Comparison of ENCODE assay signal across 20 mouse cellular contexts in genomic region chr11:79740740-79741512, GRCm38 (mm10).
DNase-seq lines count a peak whose midpoint lies in the region; ATAC-seq and TF ChIP-seq lines count a peak whose summit lies in the region.
"Had no signal": no experiment of that assay in that cellular context is flagged by ENCODE, and none has a peak within 500 bp of the region (broad histone marks: within the 10 kb centered on the region; RNA-seq: fewer than 3 reads in every experiment).

No protein-coding gene starts in this region.

- H3ac ChIP-seq in C2C12 (ENCODE audit: control insufficient read depth, insufficient read length, low read depth): no peak overlapping the region

- H3K4me1 ChIP-seq in heart, embryonic 12.5 days (replicated peaks): peaks cover 45% of the 10 kb centered on the region
- H3K4me1 ChIP-seq in brown adipose tissue, adult 24 weeks (ENCODE audit: control insufficient read depth, insufficient read depth, insufficient read length, low read length): peaks cover 36% of the 10 kb centered on the region

- peaks cover 2% of the 10 kb centered on the region for H3K79me3 ChIP-seq in C2C12 (ENCODE audit: low read depth)

- no peak overlapping the region for H3K4me2 ChIP-seq in heart, embryonic 12.5 days
- H3K4me2 ChIP-seq: embryonic facial prominence, embryonic 12.5 days; hindbrain, embryonic 15.5 days; limb, embryonic 12.5 days; liver, embryonic 13.5 days; midbrain, embryonic 11.5 days had no signal

- H3K4me3 ChIP-seq in heart, embryonic 12.5 days: no peak overlapping the region
- H3K4me3 ChIP-seq in C2C12 (ENCODE audit: insufficient read depth, poor library complexity, severe bottlenecking): no peak overlapping the region
- H3K4me3 ChIP-seq in brown adipose tissue, adult 24 weeks (ENCODE audit: insufficient read depth, low read depth, low read length): no peak overlapping the region
- H3K4me3 ChIP-seq: embryonic facial prominence, embryonic 12.5 days; hindbrain, embryonic 15.5 days; left cerebral cortex, adult 2 months; limb, embryonic 12.5 days; liver, embryonic 13.5 days had no signal

- no peaks in the 10 kb centered on the region for H3K36me3 ChIP-seq in heart, embryonic 12.5 days
- peaks cover 21% of the 10 kb centered on the region for H3K36me3 ChIP-seq in C2C12 (ENCODE audit: control insufficient read depth, insufficient read depth)
- H3K36me3 ChIP-seq: embryonic facial prominence, embryonic 12.5 days; G1E; hindbrain, embryonic 15.5 days; limb, embryonic 12.5 days; liver, embryonic 13.5 days had no signal

- no peak for ATAC-seq in heart, embryonic 12.5 days (ENCODE audit: insufficient number of reproducible peaks, low FRiP score)
- ATAC-seq: CD4-positive, CD25-positive, alpha-beta regulatory T cell, adult 4 months; forebrain, postnatal 0 days; intestine, embryonic 16.5 days had no signal

- no peaks in the 10 kb centered on the region for H3K27me3 ChIP-seq in heart, embryonic 12.5 days (replicated peaks)
- H3K27me3 ChIP-seq in C2C12 (ENCODE audit: control insufficient read depth, insufficient read depth, insufficient read length): no peaks in the 10 kb centered on the region
- H3K27me3 ChIP-seq: embryonic facial prominence, embryonic 12.5 days; hindbrain, embryonic 15.5 days; limb, embryonic 12.5 days; liver, embryonic 13.5 days had no signal

- H3K27ac ChIP-seq in heart, embryonic 12.5 days (ENCODE audit: poor library complexity, severe bottlenecking): no peak overlapping the region
- peak overlapping the region; percentile 95 for H3K27ac ChIP-seq in brown adipose tissue, adult 24 weeks (replicated peaks; ENCODE audit: low read depth, low read length)
- H3K27ac ChIP-seq: embryonic facial prominence, embryonic 12.5 days; hindbrain, embryonic 15.5 days; left cerebral cortex, adult 2 months; limb, embryonic 12.5 days; liver, embryonic 13.5 days; macrophage had no signal

- no peak for TF ChIP-seq CTCF in C2C12 (IDR thresholded peaks at IDR 0.05; ENCODE audit: control insufficient read depth, insufficient read depth, insufficient read length)

- WGBS in heart, embryonic 12.5 days: 74% methylated on average over 10 of the region's 10 CpGs

- no peak overlapping the region for H3K9ac ChIP-seq in heart, embryonic 12.5 days
- H3K9ac ChIP-seq: embryonic facial prominence, embryonic 12.5 days; forebrain, postnatal 0 days; hindbrain, embryonic 15.5 days; limb, embryonic 12.5 days; liver, embryonic 13.5 days had no signal

- peaks cover 8% of the 10 kb centered on the region for H3K79me2 ChIP-seq in C2C12 (ENCODE audit: control insufficient read depth, insufficient read depth)

- peak; percentile 34 for DNase-seq in heart, adult 8-10 months (ENCODE audit: low spot score)
- peak; percentile 56 for DNase-seq in kidney, adult 9 months
- DNase-seq in kidney, adult 11 months: no peak
- no peak for DNase-seq in thymus, postnatal 36 days
- DNase-seq: cerebellum, adult 8-10 months; forebrain, postnatal 0 days; liver, embryonic 13.5 days; thymus, postnatal 25 days had no signal

- H3K9me3 ChIP-seq in heart, embryonic 12.5 days (replicated peaks): no peaks in the 10 kb centered on the region
- H3K9me3 ChIP-seq: embryonic facial prominence, embryonic 12.5 days; hindbrain, embryonic 15.5 days; limb, embryonic 12.5 days; liver, embryonic 13.5 days had no signal

TF ChIP-seq in C2C12, 6 proteins besides CTCF, POLR2A, EP300 and RAD21:
- TF ChIP-seq MAX (IDR thresholded peaks at IDR 0.05): no peak
- no peak for TF ChIP-seq MYOG (IDR thresholded peaks at IDR 0.05; ENCODE audit: control insufficient read depth, extremely low read depth, insufficient read length)
- no peak for TF ChIP-seq FOSL1 (IDR thresholded peaks at IDR 0.05; ENCODE audit: insufficient read depth, low read length, poor library complexity, severe bottlenecking)
- peak; percentile 29 for TF ChIP-seq MYOD1 (IDR thresholded peaks at IDR 0.05; ENCODE audit: control insufficient read depth, insufficient read length, low read depth)
- TF ChIP-seq CEBPB (IDR thresholded peaks at IDR 0.05; ENCODE audit: low read depth): no peak
- no peak for TF ChIP-seq USF1 (IDR thresholded peaks at IDR 0.05; ENCODE audit: low read depth)

Comparison
In these comparisons a context has a peak if more than half of its experiments do, and no peak if none do; other contexts are left out.
1. DNase-seq: peak in heart, adult 8-10 months (single experiment) and kidney, adult 9 months (single experiment); none in kidney, adult 11 months (single experiment) and thymus, postnatal 36 days (0 of 2).